In genomic region chr19:53529705-53530562, GRCm38 (mm10) we compare ENCODE assay signal across 8 mouse cellular contexts. TPM values are rescaled to one million over a fixed set of nuclear protein-coding genes. Genes with fewer than 3 reads are reported as not detected.
A peak's percentile ranks its signal among the peaks of the same experiment; 100 is the strongest.
DNase-seq lines count a peak whose midpoint lies in the region; ATAC-seq and TF ChIP-seq lines count a peak whose summit lies in the region.

No protein-coding gene starts in this region.

- TF ChIP-seq POLR2A in CH12.LX (IDR thresholded peaks at IDR 0.05; ENCODE audit: low read depth, low read length): 0 out of 2 replicates have a peak, but pooled peaks have one; percentile 7
- TF ChIP-seq POLR2A in lung, adult 2 months (IDR thresholded peaks at IDR 0.05; ENCODE audit: borderline replicate concordance, extremely low read depth, low read depth, low read length): no peak

- peaks cover 15% of the 10 kb centered on the region for H3K27me3 ChIP-seq in CH12.LX (replicated peaks)
- H3K27me3 ChIP-seq in forebrain, embryonic 10.5 days (ENCODE audit: poor library complexity, severe bottlenecking): peaks cover 50% of the 10 kb centered on the region
- no peaks in the 10 kb centered on the region; the same call in 1 of the 2 replicates for H3K27me3 ChIP-seq in intestine, embryonic 14.5 days (replicated peaks; ENCODE audit: control insufficient read depth, insufficient read depth, low read length)
- H3K27me3 ChIP-seq in neural tube, embryonic 15.5 days (replicated peaks): peaks cover 35% of the 10 kb centered on the region

- no peak for TF ChIP-seq RAD21 in CH12.LX (IDR thresholded peaks at IDR 0.05; ENCODE audit: low read depth, low read length)

- H3K27ac ChIP-seq in CH12.LX (ENCODE audit: insufficient read depth, low read depth): peak overlapping the region; percentile 45
- H3K27ac ChIP-seq in forebrain, embryonic 10.5 days: peak overlapping the region; percentile 88
- H3K27ac ChIP-seq in intestine, embryonic 14.5 days (ENCODE audit: low read depth): no peak overlapping the region; the same call in 1 of the 2 replicates
- no peak overlapping the region for H3K27ac ChIP-seq in neural tube, embryonic 15.5 days (replicated peaks)

- peak overlapping the region; percentile 91 for H3K4me2 ChIP-seq in CH12.LX (ENCODE audit: insufficient read depth, low read depth, poor library complexity, severe bottlenecking)
- H3K4me2 ChIP-seq in intestine, embryonic 14.5 days (ENCODE audit: low read length): peak overlapping the region; percentile 88
- H3K4me2 ChIP-seq in neural tube, embryonic 15.5 days: peak overlapping the region; percentile 85

- peaks cover 6 to 18% of the 10 kb centered on the region in 2 experiments for H3K36me3 ChIP-seq in CH12.LX (replicated peaks in 1 of 2; ENCODE audit: control insufficient read depth in 1 of 2, insufficient read depth in 1 of 2, low read length in 1 of 2)
- peaks cover 14% of the 10 kb centered on the region for H3K36me3 ChIP-seq in forebrain, embryonic 10.5 days (replicated peaks)
- no peaks in the 10 kb centered on the region for H3K36me3 ChIP-seq in intestine, embryonic 14.5 days (ENCODE audit: control insufficient read depth, insufficient read depth, low read length)
- no peaks in the 10 kb centered on the region for H3K36me3 ChIP-seq in neural tube, embryonic 15.5 days

- H3K9me3 ChIP-seq in CH12.LX (replicated peaks; ENCODE audit: low read length): peaks cover 2% of the 10 kb centered on the region
- H3K9me3 ChIP-seq in forebrain, embryonic 10.5 days: peaks cover 3% of the 10 kb centered on the region; the same call in 1 of the 2 replicates
- H3K9me3 ChIP-seq in intestine, embryonic 14.5 days (ENCODE audit: control insufficient read depth, low read length): no peaks in the 10 kb centered on the region
- no peaks in the 10 kb centered on the region for H3K9me3 ChIP-seq in neural tube, embryonic 15.5 days (replicated peaks)

- dilution Hi-C loops in CH12.LX (cut with MboI; ENCODE audit: extremely low pct_ligation_motif_present, extremely low pct_unique_long_range_greater_than_20kb, low sequenced_read_pairs): no loop called here

- 1% methylated on average over 31 of the region's 31 CpGs for WGBS in forebrain, embryonic 10.5 days
- WGBS in intestine, embryonic 14.5 days: 5% methylated on average over 31 of the region's 31 CpGs
- 22% methylated on average over 31 of the region's 31 CpGs for WGBS in lung, adult 2 months
- WGBS in neural tube, embryonic 15.5 days: 4% methylated on average over 31 of the region's 31 CpGs

- no peak for DNase-seq in CH12.LX (ENCODE audit: extremely low read depth)
- peak; percentile 54 for DNase-seq in forebrain, embryonic 10.5 days (ENCODE audit: extremely low spot score, low spot score)
- DNase-seq in intestine, embryonic 14.5 days (ENCODE audit: low spot score): peak; percentile 63
- no peak for DNase-seq in lung, adult 2 months
- DNase-seq in gastrocnemius, adult 8-10 months (ENCODE audit: low spot score in 2 of 2): no peak
- DNase-seq in right cerebral cortex, postnatal 36 days (ENCODE audit: low spot score in 2 of 2): no peak

- H3K4me3 ChIP-seq in CH12.LX (replicated peaks in 1 of 3; ENCODE audit: low read depth in 2 of 3, low read length in 2 of 3, poor library complexity in 1 of 3): peak overlapping the region; percentile 73 to 89 (median 82)
- H3K4me3 ChIP-seq in forebrain, embryonic 10.5 days: peak overlapping the region; percentile 68
- peak overlapping the region; percentile 62 for H3K4me3 ChIP-seq in intestine, embryonic 14.5 days (ENCODE audit: low read depth, low read length)
- peak overlapping the region; percentile 97 for H3K4me3 ChIP-seq in lung, adult 2 months (replicated peaks; ENCODE audit: extremely low read depth, low read depth, low read length)
- peak overlapping the region; percentile 65 for H3K4me3 ChIP-seq in neural tube, embryonic 15.5 days (replicated peaks)

- no peak for TF ChIP-seq EP300 in CH12.LX (IDR thresholded peaks at IDR 0.05; ENCODE audit: low read length)

- peaks cover 35% of the 10 kb centered on the region for H3K79me2 ChIP-seq in CH12.LX (replicated peaks; ENCODE audit: control insufficient read depth, extremely low read depth, insufficient read depth, poor library complexity, severe bottlenecking)

- H3K9ac ChIP-seq in CH12.LX (ENCODE audit: insufficient read depth, low read depth): peak overlapping the region; percentile 54
- peak overlapping the region; percentile 51 for H3K9ac ChIP-seq in intestine, embryonic 14.5 days (ENCODE audit: low read length)
- peak overlapping the region; percentile 60 for H3K9ac ChIP-seq in neural tube, embryonic 15.5 days (replicated peaks)

- TF ChIP-seq CTCF in CH12.LX (conservative IDR thresholded peaks at IDR 0.05 in 1 of 2, IDR thresholded peaks at IDR 0.05 in 1 of 2; ENCODE audit: low read depth in 2 of 2, low read length in 2 of 2): no peak
- TF ChIP-seq CTCF in lung, adult 2 months (IDR thresholded peaks at IDR 0.05; ENCODE audit: insufficient read depth, low read length): no peak

- in situ Hi-C loops in CH12.LX (cut with MboI; ENCODE audit: low pct_ligation_motif_present, low pct_unique_long_range_greater_than_20kb, low sequenced_read_pairs): loop anchor here (10.0 kb wide), 1 partner anchor 105 kb away; no protein-coding TSS in a partner anchor

- ATAC-seq in activated CD4-positive, CD25-positive, alpha-beta regulatory T cell, adult 4 months: peak; percentile 34
- ATAC-seq in intestine, embryonic 14.5 days (replicated peaks; ENCODE audit: low FRiP score, low TSS enrichment, low read depth): peak; percentile 11
- ATAC-seq in neural tube, embryonic 15.5 days (ENCODE audit: low FRiP score): no peak; the same call in 1 of the 2 replicates

- H3K4me1 ChIP-seq in CH12.LX (ENCODE audit: control insufficient read depth in 1 of 2, insufficient read depth in 2 of 2): peaks cover 8 to 59% of the 10 kb centered on the region in 2 experiments
- H3K4me1 ChIP-seq in forebrain, embryonic 10.5 days: peaks cover 63% of the 10 kb centered on the region
- H3K4me1 ChIP-seq in intestine, embryonic 14.5 days (replicated peaks; ENCODE audit: control insufficient read depth, insufficient read depth, low read length): peaks cover 21% of the 10 kb centered on the region
- H3K4me1 ChIP-seq in lung, adult 2 months (ENCODE audit: control insufficient read depth, insufficient read depth, low read length): no peaks in the 10 kb centered on the region
- H3K4me1 ChIP-seq in neural tube, embryonic 15.5 days: peaks cover 26% of the 10 kb centered on the region

TF ChIP-seq in CH12.LX, 34 proteins besides CTCF, POLR2A, EP300 and RAD21:
- no peak for TF ChIP-seq CHD1 (IDR thresholded peaks at IDR 0.05; ENCODE audit: low read depth, low read length)
- 0 out of 2 replicates have a peak, but pooled peaks have one; percentile 10 for TF ChIP-seq UBTF (IDR thresholded peaks at IDR 0.05; ENCODE audit: low read depth, low read length)
- TF ChIP-seq RCOR1 (conservative IDR thresholded peaks at IDR 0.05; ENCODE audit: low read depth, low read length): no peak
- TF ChIP-seq TCF12 (IDR thresholded peaks at IDR 0.05; ENCODE audit: low read depth, low read length): no peak
- TF ChIP-seq MXI1 (IDR thresholded peaks at IDR 0.05; ENCODE audit: low read depth, low read length): no peak
TF ChIP-seq in CH12.LX: peak in this region for 1.

RNA-seq across cellular contexts. Expression of gene Dusp5, which starts 1.0 kb away (rescaled TPM):
- total RNA-seq in CH12.LX (2012; rRNA removed) (10.6 and 10.9 TPM in 2 replicates), CH12.LX (2014; rRNA removed) (13.2 and 15.2 TPM in 2 replicates)
- polyA plus RNA-seq in CH12.LX (2012; ENCODE audit: insufficient read length, low read depth): 13.8 and 18.2 TPM in 2 replicates
- polyA plus RNA-seq in activated CD4-positive, CD25-positive, alpha-beta regulatory T cell, adult 4 months (2017; shearing (Covaris generic)): 10 to 100 TPM; 10.2 to 11.4 TPM
- 9.0 and 9.2 TPM in 2 replicates for polyA plus RNA-seq in forebrain, embryonic 10.5 days (2016; fragmentation: Nextera tagmentation; extraction: Ambion mirVana)
- 5.8 and 7.3 TPM in 2 replicates for polyA plus RNA-seq in intestine, embryonic 14.5 days (2014; fragmentation: Nextera tagmentation; extraction: Ambion mirVana)
- 10.4 and 14.0 TPM in 2 replicates for polyA plus RNA-seq in lung, adult 2 months (2012; rRNA removed)
- 3.8 and 6.5 TPM in 2 replicates for polyA plus RNA-seq in neural tube, embryonic 15.5 days (2015; fragmentation: Nextera tagmentation; extraction: Ambion mirVana)
- total RNA-seq in gastrocnemius, adult 8-10 months (2022): under 1 TPM; 0.19 to 0.74 (median 0.41) TPM

RNA-seq across cellular contexts. Expression of gene Nutf2-ps1, which starts 58.9 kb away (rescaled TPM):
- total RNA-seq in CH12.LX (2012; rRNA removed) (50.8 and 51.3 TPM in 2 replicates), CH12.LX (2014; rRNA removed) (195 and 220 TPM in 2 replicates)
- 366 and 509 TPM in 2 replicates for polyA plus RNA-seq in CH12.LX (2012; ENCODE audit: insufficient read length, low read depth)
- polyA plus RNA-seq in activated CD4-positive, CD25-positive, alpha-beta regulatory T cell, adult 4 months (2017; shearing (Covaris generic)): 100 to 1,000 TPM; 157 to 194 TPM
- polyA plus RNA-seq in forebrain, embryonic 10.5 days (2016; fragmentation: Nextera tagmentation; extraction: Ambion mirVana): 635 and 662 TPM in 2 replicates
- 356 and 368 TPM in 2 replicates for polyA plus RNA-seq in intestine, embryonic 14.5 days (2014; fragmentation: Nextera tagmentation; extraction: Ambion mirVana)
- polyA plus RNA-seq in lung, adult 2 months (2012; rRNA removed): 74.5 and 92.3 TPM in 2 replicates
- polyA plus RNA-seq in neural tube, embryonic 15.5 days (2015; fragmentation: Nextera tagmentation; extraction: Ambion mirVana): 220 and 221 TPM in 2 replicates
- 10 to 100 TPM; 46.2 to 86.0 (median 80.1) TPM for total RNA-seq in gastrocnemius, adult 8-10 months (2022)

Comparison
In these comparisons a context has a peak if more than half of its experiments do, and no peak if none do; other contexts are left out.
1. DNase-seq: peak in forebrain, embryonic 10.5 days (single experiment) and intestine, embryonic 14.5 days (single experiment); none in CH12.LX (single experiment), lung, adult 2 months (single experiment), gastrocnemius, adult 8-10 months (0 of 2) and right cerebral cortex, postnatal 36 days (0 of 2).
2. H3K27ac ChIP-seq: peak in CH12.LX (single experiment) and forebrain, embryonic 10.5 days (single experiment); none in intestine, embryonic 14.5 days (single experiment) and neural tube, embryonic 15.5 days (single experiment).
3. Peak in every context shown above with its lines, with median percentiles within 50 percentile points of each other: H3K4me2 ChIP-seq, H3K4me3 ChIP-seq and H3K9ac ChIP-seq.